Mouse (Mus musculus): ENCODE data around the gene Dapk1. TPM values are rescaled to one million over a fixed set of nuclear protein-coding genes. Genes with fewer than 3 reads are reported as not detected.

Dapk1 gene
- polyA plus RNA-seq, 1 experiment, result 0.52 TPM

DNA sequence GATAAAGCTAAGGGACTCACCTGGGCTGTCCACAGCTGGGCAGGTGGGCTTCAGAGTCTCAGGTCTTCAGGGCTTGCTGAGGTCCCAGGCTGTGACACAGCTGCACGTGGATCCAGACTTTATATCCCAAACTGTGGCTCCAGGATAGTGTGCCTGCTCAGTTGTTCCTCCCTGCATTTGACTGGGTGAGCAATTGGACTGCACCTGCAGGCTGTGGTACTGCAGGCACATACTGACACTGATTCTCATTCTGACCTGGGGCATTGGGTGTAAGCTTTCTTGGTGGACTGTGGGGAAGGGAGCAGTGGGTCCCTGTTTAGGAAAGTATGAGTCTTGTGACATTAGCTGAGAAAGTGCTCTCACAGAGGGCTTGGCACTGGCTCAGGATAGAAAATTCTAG lies 201.0 kb downstream of the Dapk1 start, which contains the start of gene Ctsll3:
TSS of gene Ctsll3 (minus strand) at position 101 of the 400 bp plus-strand sequence.
- Histone ChIP-seq H3ac (ENCODE audit: control insufficient read depth, insufficient read length) (no peak within 1 kb of the TSS), H3K27me3 (ENCODE audit: control insufficient read depth, insufficient read depth, insufficient read length) (no peaks in the 10 kb centered on the region), H3K4me3 (no peak within 1 kb of the TSS), H3K4me2 (ENCODE audit: low read depth) (no peak within 1 kb of the TSS), H3K79me2 (ENCODE audit: control insufficient read depth, insufficient read depth) (no peaks in the 10 kb centered on the region), H3K36me3 (ENCODE audit: control insufficient read depth, insufficient read depth) (no peaks in the 10 kb centered on the region)
- TF ChIP-seq MYOG (IDR thresholded peaks at IDR 0.05; ENCODE audit: control insufficient read depth in 1 of 3, insufficient read depth in 1 of 3, insufficient read length in 2 of 3, low read depth in 2 of 3) (no peak), TCF3 (IDR thresholded peaks at IDR 0.05; ENCODE audit: insufficient read length, low read depth) (no peak), MYOD1 (IDR thresholded peaks at IDR 0.05; ENCODE audit: control insufficient read depth in 1 of 3, insufficient read length in 2 of 3, low read depth in 2 of 3) (no peak), CEBPB (IDR thresholded peaks at IDR 0.05; ENCODE audit: insufficient read depth, poor library complexity, severe bottlenecking) (no peak), REST (IDR thresholded peaks at IDR 0.05; ENCODE audit: insufficient read depth, insufficient read length) (no peak), USF1 (IDR thresholded peaks at IDR 0.05; ENCODE audit: low read depth) (no peak), E2F4 (IDR thresholded peaks at IDR 0.05; ENCODE audit: insufficient read depth) (no peak), SRF (IDR thresholded peaks at IDR 0.05; ENCODE audit: control insufficient read depth, insufficient read length, low read depth) (no peak), POLR2A (IDR thresholded peaks at IDR 0.05; ENCODE audit: insufficient read length, low read depth) (no peak), POLR2AphosphoS2 (IDR thresholded peaks at IDR 0.05; ENCODE audit: insufficient read length, low read depth) (no peak)

DNA sequence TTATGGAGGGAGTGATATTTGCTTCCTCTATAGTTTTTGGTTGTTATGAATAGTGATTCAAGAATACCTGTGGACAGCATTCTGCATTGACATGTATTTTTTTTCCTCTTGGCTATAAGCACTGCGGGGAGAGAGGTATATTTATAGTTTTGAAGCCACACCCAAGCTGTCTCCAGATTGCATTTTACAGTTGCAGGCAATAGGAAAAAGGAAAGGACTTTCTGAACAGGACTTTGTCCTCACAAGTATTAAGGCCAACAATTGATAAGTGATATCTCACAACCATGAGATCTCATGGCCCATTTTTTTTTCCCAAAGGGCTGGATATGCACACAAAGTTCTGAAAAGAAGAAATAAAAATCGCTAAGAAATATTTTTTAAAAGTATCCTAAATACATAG lies 207.9 kb downstream of the Dapk1 start:
- TF ChIP-seq USF1 (IDR thresholded peaks at IDR 0.05; ENCODE audit: low read depth), result no peak
- no peak for TF ChIP-seq POLR2A (IDR thresholded peaks at IDR 0.05; ENCODE audit: insufficient read length, low read depth)
- no peak for TF ChIP-seq TCF12 (IDR thresholded peaks at IDR 0.05; ENCODE audit: insufficient read depth, poor library complexity, severe bottlenecking)
- TF ChIP-seq POLR2AphosphoS2 (IDR thresholded peaks at IDR 0.05; ENCODE audit: insufficient read length, low read depth), result no peak
- no peak for TF ChIP-seq MYOD1 (IDR thresholded peaks at IDR 0.05; ENCODE audit: control insufficient read depth in 1 of 3, insufficient read length in 2 of 3, low read depth in 2 of 3)
- TF ChIP-seq MAX (IDR thresholded peaks at IDR 0.05; ENCODE audit: low read depth), result no peak
- TF ChIP-seq SRF (IDR thresholded peaks at IDR 0.05; ENCODE audit: control insufficient read depth, insufficient read length, low read depth), result no peak
- no peak for TF ChIP-seq TCF3 (IDR thresholded peaks at IDR 0.05; ENCODE audit: insufficient read length, low read depth)
- no peak for TF ChIP-seq E2F4 (IDR thresholded peaks at IDR 0.05; ENCODE audit: insufficient read depth)
- no peak for TF ChIP-seq REST (IDR thresholded peaks at IDR 0.05; ENCODE audit: insufficient read depth, insufficient read length)
- TF ChIP-seq MYOG (IDR thresholded peaks at IDR 0.05; ENCODE audit: control insufficient read depth in 1 of 3, insufficient read depth in 1 of 3, insufficient read length in 2 of 3, low read depth in 2 of 3), result no peak
- TF ChIP-seq CEBPB (IDR thresholded peaks at IDR 0.05; ENCODE audit: insufficient read depth, poor library complexity, severe bottlenecking), result no peak
- H3K4me2 ChIP-seq (ENCODE audit: low read depth), result no peak overlapping the region
- H3K4me3 ChIP-seq, result no peak overlapping the region
- H3K27me3 ChIP-seq (ENCODE audit: control insufficient read depth, insufficient read depth, insufficient read length), result no peaks in the 10 kb centered on the region
- no peaks in the 10 kb centered on the region for H3K36me3 ChIP-seq (ENCODE audit: control insufficient read depth, insufficient read depth)
- H3K79me2 ChIP-seq (ENCODE audit: control insufficient read depth, insufficient read depth), result no peaks in the 10 kb centered on the region
- H3ac ChIP-seq (ENCODE audit: control insufficient read depth, insufficient read length), result no peak overlapping the region

DNA sequence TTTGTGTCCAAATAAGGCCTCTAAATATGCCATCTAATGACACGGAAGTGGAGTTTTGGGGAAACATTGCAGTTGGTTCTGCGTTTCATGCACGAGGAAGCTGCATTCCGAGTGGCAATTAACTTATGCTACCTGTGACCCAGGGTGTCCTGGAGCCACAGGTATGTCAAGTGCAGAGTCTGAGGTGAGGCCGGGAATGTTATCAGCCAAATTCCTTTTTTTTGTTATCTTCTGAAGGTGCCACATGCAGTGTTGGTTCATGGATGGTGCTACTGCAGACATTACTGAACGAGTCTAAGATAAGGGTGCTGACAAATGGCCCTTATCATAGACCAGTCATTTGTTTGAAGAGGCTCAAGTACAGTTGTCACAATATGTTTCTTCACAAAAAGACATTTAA lies 211.0 kb downstream of the Dapk1 start:
- no peaks in the 10 kb centered on the region for H3K36me3 ChIP-seq (ENCODE audit: control insufficient read depth, insufficient read depth)
- H3ac ChIP-seq (ENCODE audit: control insufficient read depth, insufficient read length), result no peak overlapping the region
- H3K27me3 ChIP-seq (ENCODE audit: control insufficient read depth, insufficient read depth, insufficient read length), result no peaks in the 10 kb centered on the region
- H3K4me3 ChIP-seq, result no peak overlapping the region
- no peaks in the 10 kb centered on the region for H3K79me2 ChIP-seq (ENCODE audit: control insufficient read depth, insufficient read depth)
- H3K4me2 ChIP-seq (ENCODE audit: low read depth), result no peak overlapping the region
- TF ChIP-seq SRF (IDR thresholded peaks at IDR 0.05; ENCODE audit: control insufficient read depth, insufficient read length, low read depth), result no peak
- no peak for TF ChIP-seq MAX (IDR thresholded peaks at IDR 0.05; ENCODE audit: low read depth)
- TF ChIP-seq MYOD1 (IDR thresholded peaks at IDR 0.05; ENCODE audit: control insufficient read depth in 1 of 3, insufficient read length in 2 of 3, low read depth in 2 of 3), result no peak
- no peak for TF ChIP-seq TCF12 (IDR thresholded peaks at IDR 0.05; ENCODE audit: insufficient read depth, poor library complexity, severe bottlenecking)
- TF ChIP-seq POLR2A (IDR thresholded peaks at IDR 0.05; ENCODE audit: insufficient read length, low read depth), result no peak
- no peak for TF ChIP-seq MYOG (IDR thresholded peaks at IDR 0.05; ENCODE audit: control insufficient read depth in 1 of 3, insufficient read depth in 1 of 3, insufficient read length in 2 of 3, low read depth in 2 of 3)
- TF ChIP-seq REST (IDR thresholded peaks at IDR 0.05; ENCODE audit: insufficient read depth, insufficient read length), result no peak
- no peak for TF ChIP-seq CEBPB (IDR thresholded peaks at IDR 0.05; ENCODE audit: insufficient read depth, poor library complexity, severe bottlenecking)
- no peak for TF ChIP-seq TCF3 (IDR thresholded peaks at IDR 0.05; ENCODE audit: insufficient read length, low read depth)
- no peak for TF ChIP-seq USF1 (IDR thresholded peaks at IDR 0.05; ENCODE audit: low read depth)
- no peak for TF ChIP-seq POLR2AphosphoS2 (IDR thresholded peaks at IDR 0.05; ENCODE audit: insufficient read length, low read depth)

Other genes with a start within 250 kb of the Dapk1 start
- not detected for gene BC051665, start 184.4 kb downstream of the Dapk1 start, polyA plus RNA-seq (2012; fragmentation: generic; extraction: Trizol)
- not detected for gene Ctsll3, start 200.9 kb downstream of the Dapk1 start, polyA plus RNA-seq (2012; fragmentation: generic; extraction: Trizol)